Mouse (Mus musculus) embryonic facial prominence, embryonic 13.5 days (tissue): ENCODE results near the gene Usp31. TPM values are rescaled to one million over a fixed set of nuclear protein-coding genes. Genes with fewer than 3 reads are reported as not detected.

Experiments
- ATAC-seq: fragments of 200-750 bp; cut with Nextera tagmentation; 2 replicates; pipeline ENCODE4 v1.8.0; 2017; ENCODE audit warnings: low read depth; ENCODE audit not compliant: insufficient number of reproducible peaks, insufficient read depth, low FRiP score, low TSS enrichment
- H3K27ac ChIP-seq: fragments of 300-500 bp; sonication (generic); 2 replicates; pipeline ENCODE4 v1.5.1; 2015; ENCODE audit warnings: moderate library complexity, mild to moderate bottlenecking, inconsistent platforms
- H3K27me3 ChIP-seq: fragments of 300-500 bp; sonication (generic); 2 replicates; pipeline ENCODE4 v1.6.1; 2015; ENCODE audit warnings: mild to moderate bottlenecking, inconsistent platforms
- H3K36me3 ChIP-seq: fragments of 300-500 bp; sonication (generic); 2 replicates; pipeline ENCODE4 v1.6.1; 2015; ENCODE audit warnings: mild to moderate bottlenecking, inconsistent platforms
- H3K4me1 ChIP-seq: fragments of 300-500 bp; sonication (generic); 2 replicates; pipeline ENCODE4 v1.6.1; 2015; ENCODE audit warnings: inconsistent platforms
- H3K4me2 ChIP-seq: fragments of 300-500 bp; sonication (generic); 2 replicates; pipeline ENCODE4 v1.6.1; 2015; ENCODE audit warnings: moderate library complexity, mild to moderate bottlenecking, inconsistent platforms
- H3K4me3 ChIP-seq: fragments of 300-500 bp; sonication (generic); 2 replicates; pipeline ENCODE4 v1.5.1; 2015; ENCODE audit warnings: mild to moderate bottlenecking, inconsistent platforms
- H3K9ac ChIP-seq: fragments of 300-500 bp; sonication (generic); 2 replicates; pipeline ENCODE4 v1.6.1; 2015; ENCODE audit warnings: mild to moderate bottlenecking, inconsistent platforms
- H3K9me3 ChIP-seq: fragments of 300-500 bp; sonication (generic); 2 replicates; pipeline ENCODE4 v1.6.1; 2016; ENCODE audit warnings: inconsistent platforms
- WGBS: fragments of 180-500 bp; shearing (Covaris S2); methylation state at CpG from one replicate; pipeline ENCODE4 v1.1.7; 2015; ENCODE audit warnings: mixed read lengths; 5-methylcytosine and 5-hydroxymethylcytosine counted together
- polyA plus RNA-seq: library from polyadenylated mRNA; unstranded; fragments of >200 nt; fragmentation: Nextera tagmentation; extraction: Ambion mirVana; gene quantifications from 2 replicates; pipeline ENCODE4 v1.2.1, GENCODE M21; 2015

Usp31 gene
- polyA plus RNA-seq, 1 experiment from 2014 or later: 2.4 TPM

GRCm38 (mm10) chr7:121652629-121653028 is 54.4 kb downstream of the Usp31 start:
- 88% methylated on average over 2 of the region's 2 CpGs for WGBS
- Histone ChIP-seq H3K9ac (no peak overlapping the region), H3K9me3 (no peaks in the 10 kb centered on the region), H3K27me3 (no peaks in the 10 kb centered on the region), H3K4me1 (no peaks in the 10 kb centered on the region), H3K27ac (no peak overlapping the region), H3K4me2 (no peak overlapping the region), H3K36me3 (peaks cover 62% of the 10 kb centered on the region), H3K4me3 (no peak overlapping the region)
- no peak for ATAC-seq

GRCm38 (mm10) chr7:121650724-121651123 is 56.3 kb downstream of the Usp31 start:
- 92% methylated on average over 3 of the region's 3 CpGs for WGBS
- H3K9me3 ChIP-seq: no peaks in the 10 kb centered on the region

GRCm38 (mm10) chr7:121640998-121641762 is 65.9 kb downstream of the Usp31 start:
- 0 out of 2 replicates have a peak, but pooled peaks cover 3% of the 10 kb centered on the region for H3K4me1 ChIP-seq
- no peak overlapping the region for H3K27ac ChIP-seq
- 0 out of 2 replicates have a peak, but pooled peaks cover 5% of the 10 kb centered on the region for H3K36me3 ChIP-seq
- no peaks in the 10 kb centered on the region for H3K27me3 ChIP-seq
- H3K9ac ChIP-seq: no peak overlapping the region
- WGBS: 56% methylated on average over 12 of the region's 12 CpGs
- no peak for ATAC-seq
- no peak overlapping the region for H3K4me2 ChIP-seq
- no peak overlapping the region for H3K4me3 ChIP-seq
- H3K9me3 ChIP-seq: no peaks in the 10 kb centered on the region

More at GRCm38 (mm10) chr7:121650724-121651123, 56.3 kb downstream of the Usp31 start:
- Histone ChIP-seq H3K27ac (no peak overlapping the region), H3K27me3 (no peaks in the 10 kb centered on the region), H3K4me3 (no peak overlapping the region), H3K36me3 (peaks cover 65% of the 10 kb centered on the region), H3K9ac (no peak overlapping the region), H3K4me2 (no peak overlapping the region), H3K4me1 (no peaks in the 10 kb centered on the region)
- ATAC-seq: no peak

- WGBS: 72% methylated on average over 5 of the region's 5 CpGs
- Histone ChIP-seq H3K4me1 (0 out of 2 replicates have a peak, but pooled peaks cover 3% of the 10 kb centered on the region), H3K9ac (no peak overlapping the region), H3K27me3 (no peaks in the 10 kb centered on the region), H3K4me2 (no peak overlapping the region), H3K9me3 (peaks cover 5% of the 10 kb centered on the region; the same call in 1 of the 2 replicates), H3K27ac (no peak overlapping the region), H3K36me3 (no peaks in the 10 kb centered on the region), H3K4me3 (no peak overlapping the region)
- no peak for ATAC-seq
Observed at GRCm38 (mm10) chr7:121636732-121637131, 70.3 kb downstream of the Usp31 start.

GRCm38 (mm10) chr7:121634236-121634635 is 72.8 kb downstream of the Usp31 start:
- Histone ChIP-seq H3K4me1 (0 out of 2 replicates have a peak, but pooled peaks cover 3% of the 10 kb centered on the region), H3K4me3 (no peak overlapping the region), H3K9me3 (peaks cover 5% of the 10 kb centered on the region; the same call in 1 of the 2 replicates), H3K36me3 (no peaks in the 10 kb centered on the region), H3K27ac (no peak overlapping the region), H3K9ac (no peak overlapping the region), H3K4me2 (no peak overlapping the region), H3K27me3 (no peaks in the 10 kb centered on the region)
- no peak for ATAC-seq
- WGBS: 73% methylated on average over 3 of the region's 3 CpGs

GRCm38 (mm10) chr7:121622835-121623420 is 84.1 kb downstream of the Usp31 start:
- ATAC-seq: no peak
- H3K9ac ChIP-seq: no peak overlapping the region
- no peak overlapping the region for H3K4me2 ChIP-seq
- H3K27me3 ChIP-seq: no peaks in the 10 kb centered on the region
- 82% methylated on average over 9 of the region's 9 CpGs for WGBS
- no peaks in the 10 kb centered on the region for H3K36me3 ChIP-seq
- H3K27ac ChIP-seq: no peak overlapping the region
- H3K4me3 ChIP-seq: no peak overlapping the region
- H3K9me3 ChIP-seq: no peaks in the 10 kb centered on the region
- H3K4me1 ChIP-seq: no peaks in the 10 kb centered on the region

- Histone ChIP-seq H3K9ac (no peak overlapping the region), H3K27me3 (no peaks in the 10 kb centered on the region), H3K36me3 (no peaks in the 10 kb centered on the region), H3K27ac (no peak overlapping the region), H3K4me2 (no peak overlapping the region), H3K9me3 (no peaks in the 10 kb centered on the region), H3K4me3 (no peak overlapping the region), H3K4me1 (no peaks in the 10 kb centered on the region)
- no peak for ATAC-seq
- 72% methylated on average over 6 of the region's 6 CpGs for WGBS
Observed at GRCm38 (mm10) chr7:121622433-121622832, 84.6 kb downstream of the Usp31 start.

- no peaks in the 10 kb centered on the region for H3K4me1 ChIP-seq
- H3K36me3 ChIP-seq: no peaks in the 10 kb centered on the region
- H3K9ac ChIP-seq: no peak overlapping the region
- no peaks in the 10 kb centered on the region for H3K9me3 ChIP-seq
- WGBS: 34% methylated on average over 4 of the region's 4 CpGs
- no peak overlapping the region for H3K4me2 ChIP-seq
- H3K27ac ChIP-seq: no peak overlapping the region
- H3K27me3 ChIP-seq: no peaks in the 10 kb centered on the region
- no peak overlapping the region for H3K4me3 ChIP-seq
- no peak for ATAC-seq
Observed at GRCm38 (mm10) chr7:121601697-121602096, 105.4 kb downstream of the Usp31 start.

- no peak for ATAC-seq
- Histone ChIP-seq H3K27ac (no peak overlapping the region), H3K4me2 (no peak overlapping the region), H3K4me3 (no peak overlapping the region), H3K36me3 (no peaks in the 10 kb centered on the region), H3K27me3 (no peaks in the 10 kb centered on the region), H3K4me1 (no peaks in the 10 kb centered on the region), H3K9me3 (no peaks in the 10 kb centered on the region), H3K9ac (no peak overlapping the region)
- 57% methylated on average over 3 of the region's 3 CpGs for WGBS
Observed at GRCm38 (mm10) chr7:121596401-121596800, 110.7 kb downstream of the Usp31 start.

GRCm38 (mm10) chr7:121595496-121595895 is 111.6 kb downstream of the Usp31 start:
- H3K27ac ChIP-seq: no peak overlapping the region
- H3K4me3 ChIP-seq: no peak overlapping the region
- ATAC-seq: no peak
- no peak overlapping the region for H3K4me2 ChIP-seq
- no peaks in the 10 kb centered on the region for H3K9me3 ChIP-seq
- no peaks in the 10 kb centered on the region for H3K27me3 ChIP-seq
- no peaks in the 10 kb centered on the region for H3K4me1 ChIP-seq
- H3K9ac ChIP-seq: no peak overlapping the region
- no peaks in the 10 kb centered on the region for H3K36me3 ChIP-seq
- 81% methylated on average over 4 of the region's 4 CpGs for WGBS

GRCm38 (mm10) chr7:121595085-121595484 is 112.0 kb downstream of the Usp31 start:
- Histone ChIP-seq H3K4me3 (no peak overlapping the region), H3K4me2 (no peak overlapping the region), H3K9me3 (no peaks in the 10 kb centered on the region), H3K9ac (no peak overlapping the region), H3K27ac (no peak overlapping the region), H3K36me3 (no peaks in the 10 kb centered on the region), H3K4me1 (no peaks in the 10 kb centered on the region), H3K27me3 (no peaks in the 10 kb centered on the region)
- no peak for ATAC-seq
- WGBS: 87% methylated on average over 5 of the region's 5 CpGs

- WGBS: 89% methylated on average over 1 of the region's 1 CpGs
- Histone ChIP-seq H3K9ac (no peak overlapping the region), H3K27ac (no peak overlapping the region), H3K36me3 (no peaks in the 10 kb centered on the region), H3K4me3 (no peak overlapping the region), H3K4me2 (no peak overlapping the region), H3K9me3 (no peaks in the 10 kb centered on the region), H3K27me3 (no peaks in the 10 kb centered on the region), H3K4me1 (no peaks in the 10 kb centered on the region)
- ATAC-seq: no peak
Observed at GRCm38 (mm10) chr7:121594623-121595022, 112.4 kb downstream of the Usp31 start.
